Mouse (Mus musculus) myocyte (in vitro differentiated cells): ENCODE measurements around the gene Flot2.

ENCODE experiments used
- E2F4 ChIP-seq: IDR thresholded peaks from one replicate; pipeline ENCODE4 v1.6.1; 2011; ENCODE audit warnings: mild to moderate bottlenecking, control low read depth, moderate library complexity; ENCODE audit not compliant: insufficient read depth
- MAX ChIP-seq: IDR thresholded peaks from one replicate; pipeline ENCODE4 v1.6.1; 2011; ENCODE audit warnings: low read depth, mild to moderate bottlenecking, control low read depth
- MYOG ChIP-seq, 3 experiments: IDR thresholded peaks; one replicate each; pipeline ENCODE4 v1.6.1; 2011; ENCODE audit warnings: control low read depth in 2 of 3, low read depth in 2 of 3, mild to moderate bottlenecking in 2 of 3; ENCODE audit not compliant: insufficient read length in 2 of 3, control insufficient read depth in 1 of 3, insufficient read depth in 1 of 3
- POLR2A ChIP-seq: IDR thresholded peaks from one replicate; pipeline ENCODE4 v1.6.1; 2011; ENCODE audit warnings: low read depth, mild to moderate bottlenecking, control low read depth, moderate library complexity; ENCODE audit not compliant: insufficient read length
- POLR2AphosphoS2 ChIP-seq: IDR thresholded peaks from one replicate; pipeline ENCODE4 v1.6.1; 2011; ENCODE audit warnings: low read depth, control low read depth; ENCODE audit not compliant: insufficient read length
- USF1 ChIP-seq: IDR thresholded peaks from one replicate; pipeline ENCODE4 v1.6.1; 2011; ENCODE audit warnings: low read depth, mild to moderate bottlenecking, control low read depth, moderate library complexity

DNA sequence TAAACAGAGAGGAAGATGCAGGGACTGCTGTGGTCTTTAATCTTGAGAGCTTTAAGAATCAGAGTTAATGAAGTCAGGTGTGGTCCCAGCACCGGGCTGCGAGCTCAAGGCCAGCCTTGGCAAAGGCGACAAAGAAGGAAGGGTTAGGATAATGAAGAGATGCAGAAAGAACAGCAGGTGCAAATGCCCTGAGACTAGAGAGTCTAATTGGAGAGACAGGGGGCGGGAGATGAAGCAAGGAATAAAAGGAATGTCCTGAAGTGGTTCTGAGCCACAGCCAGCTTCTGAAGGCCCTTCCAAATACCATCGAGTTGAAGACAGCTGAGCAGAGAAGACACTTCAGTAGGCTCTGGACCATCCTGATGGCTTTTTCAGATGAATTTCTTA is 4.9 kb upstream of the Flot2 start:
- TF ChIP-seq E2F4, result no peak
- no peak for TF ChIP-seq POLR2AphosphoS2
- TF ChIP-seq MAX, result no peak
- no peak for TF ChIP-seq POLR2A
- TF ChIP-seq MYOG (IDR thresholded peaks at IDR 0.05; ENCODE audit: control insufficient read depth in 1 of 3, insufficient read depth in 1 of 3, insufficient read length in 2 of 3, low read depth in 2 of 3), result no peak
- no peak for TF ChIP-seq USF1
